Mouse (Mus musculus) heart, adult 11 months (tissue): ENCODE measurements around the gene Nts.
"Not testable (repeated sequence)": the region's sequence is repeated elsewhere in the genome, so short reads cannot be mapped to it uniquely, and the experiment has no call there.

Experiments
- DNase-seq: peaks from one replicate; pipeline ENCODE4 v3.0.0; 2022

Nts gene

GRCm38 (mm10) chr10:102490386-102490785 is at the start of gene Nts:
TSS of gene Nts (minus strand) at chr10:102490486.
- DNase-seq, result no peak

- no peak for DNase-seq
Measured at GRCm38 (mm10) chr10:102527901-102528300, 37.6 kb upstream of the Nts start.

GRCm38 (mm10) chr10:102514159-102514558 is 23.9 kb upstream of the Nts start:
- no peak for DNase-seq

- DNase-seq, result peak; percentile 96
Measured at GRCm38 (mm10) chr10:102511807-102512461, 21.6 kb upstream of the Nts start, which contains the start of gene Rassf9. TSS of gene Rassf9 (plus strand) at chr10:102512222.

GRCm38 (mm10) chr10:102511461-102511806 is 21.1 kb upstream of the Nts start:
- no peak for DNase-seq

- peak; percentile 79 for DNase-seq
Measured at GRCm38 (mm10) chr10:102507386-102507785, 17.1 kb upstream of the Nts start.

GRCm38 (mm10) chr10:102498754-102499153 is 8.5 kb upstream of the Nts start:
- peak; percentile 88 for DNase-seq

- no peak for DNase-seq
Measured at GRCm38 (mm10) chr10:102491792-102492191, 1.5 kb upstream of the Nts start.

- DNase-seq, result peak; percentile 7
Measured at GRCm38 (mm10) chr10:102469412-102469811, 20.9 kb downstream of the Nts start.

GRCm38 (mm10) chr10:102451756-102452155 is 38.5 kb downstream of the Nts start:
- DNase-seq, result peak; percentile 10

GRCm38 (mm10) chr10:102449449-102449848 is 40.8 kb downstream of the Nts start:
- no peak for DNase-seq

- peak; percentile 42 for DNase-seq
Measured at GRCm38 (mm10) chr10:102444912-102445556, 45.3 kb downstream of the Nts start.

GRCm38 (mm10) chr10:102435467-102435866 is 54.8 kb downstream of the Nts start:
- not testable (repeated sequence) for DNase-seq

- not testable (repeated sequence) for DNase-seq
Measured at GRCm38 (mm10) chr10:102435048-102435447, 55.2 kb downstream of the Nts start.
